Mouse (Mus musculus) small intestine, adult 2 months (tissue): ENCODE measurements around the gene Man1c1.

Experiments
- CTCF ChIP-seq: fragments of 200-500 bp; IDR thresholded peaks from 2 replicates; pipeline ENCODE4 v1.5.1; 2012; ENCODE audit warnings: low read depth, mild to moderate bottlenecking, control low read depth, inconsistent platforms, low read length, moderate library complexity, mixed read lengths; ENCODE audit not compliant: insufficient replicate concordance, insufficient read length; ENCODE audit errors: extremely low read depth
- POLR2A ChIP-seq: fragments of 200-500 bp; IDR thresholded peaks from 2 replicates; pipeline ENCODE4 v1.6.1; 2012; ENCODE audit warnings: low read depth, mild to moderate bottlenecking, control low read depth, inconsistent platforms, low read length, moderate library complexity

DNA sequence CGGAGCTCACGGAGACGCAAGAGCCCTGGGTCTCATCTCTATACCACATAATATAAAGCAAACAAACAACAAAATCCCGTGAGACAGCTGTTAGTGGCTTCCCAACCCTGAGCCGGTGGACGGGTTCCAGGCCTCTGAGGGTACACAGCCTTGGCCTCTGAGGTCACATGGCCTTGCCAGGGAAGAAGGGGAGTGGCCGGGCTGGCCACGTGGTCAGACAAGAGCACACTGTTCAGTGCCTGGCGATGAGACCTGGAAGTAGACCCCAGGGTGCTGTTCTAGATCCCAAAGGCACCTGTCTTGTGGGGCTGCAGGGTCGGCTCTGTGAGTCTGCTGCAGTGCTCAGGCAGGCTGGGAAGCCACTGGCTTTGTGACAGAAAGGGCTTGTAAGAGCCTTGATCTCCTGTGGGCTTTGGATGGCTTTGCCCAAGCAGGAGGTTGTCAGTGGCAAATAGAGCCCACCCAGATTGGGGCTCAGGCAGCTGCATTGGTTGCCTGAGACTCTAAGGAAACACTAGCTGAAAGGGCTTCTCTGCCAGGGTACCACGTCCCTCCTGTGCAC, 116.4 kb downstream of the Man1c1 start:
- no peak for TF ChIP-seq CTCF
- no peak for TF ChIP-seq POLR2A
